Mouse (Mus musculus) intestine, embryonic 16.5 days (tissue): ENCODE results near the gene Ren1. TPM values are rescaled to one million over a fixed set of nuclear protein-coding genes. Genes with fewer than 3 reads are reported as not detected.

Source experiments
- ATAC-seq: fragments of 200-750 bp; cut with Nextera tagmentation; 2 replicates; pipeline ENCODE4 v1.8.0; 2017; ENCODE audit warnings: moderate TSS enrichment, moderate library complexity
- H3K27ac ChIP-seq: fragments of 300-500 bp; sonication (generic); 2 replicates; pipeline ENCODE4 v1.5.1; 2014; ENCODE audit warnings: mild to moderate bottlenecking, low read length
- H3K27me3 ChIP-seq: fragments of 300-500 bp; sonication (generic); replicated peaks from 2 replicates; pipeline ENCODE4 v1.6.1; 2014; ENCODE audit warnings: low read length, control low read depth, mixed read lengths; ENCODE audit not compliant: control insufficient read depth, insufficient read depth
- H3K36me3 ChIP-seq: fragments of 300-500 bp; sonication (generic); 2 replicates; pipeline ENCODE4 v1.6.1; 2014; ENCODE audit warnings: low read length, control low read depth; ENCODE audit not compliant: control insufficient read depth, insufficient read depth
- H3K4me1 ChIP-seq: fragments of 300-500 bp; sonication (generic); 2 replicates; pipeline ENCODE4 v1.6.1; 2014; ENCODE audit warnings: low read length, control low read depth, mixed read lengths; ENCODE audit not compliant: control insufficient read depth, insufficient read depth
- H3K4me2 ChIP-seq: fragments of 300-500 bp; sonication (generic); 2 replicates; pipeline ENCODE4 v1.6.1; 2014; ENCODE audit warnings: low read depth, low read length, control low read depth
- H3K4me3 ChIP-seq: fragments of 300-500 bp; sonication (generic); 2 replicates; pipeline ENCODE4 v1.5.1; 2014; ENCODE audit warnings: mild to moderate bottlenecking, low read length
- H3K9ac ChIP-seq: fragments of 300-500 bp; sonication (generic); 2 replicates; pipeline ENCODE4 v1.6.1; 2014; ENCODE audit warnings: low read depth, low read length
- H3K9me3 ChIP-seq: fragments of 300-500 bp; sonication (generic); 2 replicates; pipeline ENCODE4 v1.6.1; 2016; ENCODE audit warnings: low read length, control low read depth; ENCODE audit not compliant: control insufficient read depth
- WGBS: fragments of 180-500 bp; shearing (Covaris S2); extraction: QIAGEN DNeasy Blood & Tissue Kit; methylation state at CpG from one replicate; pipeline ENCODE4 v1.1.7; 2014; 5-methylcytosine and 5-hydroxymethylcytosine counted together
- polyA plus RNA-seq: library from polyadenylated mRNA; unstranded; fragments of >200 nt; fragmentation: Nextera tagmentation; extraction: Ambion mirVana; gene quantifications from 2 replicates; pipeline ENCODE4 v1.2.1, GENCODE M21; 2015

Ren1 gene
- polyA plus RNA-seq, 1 experiment from 2014 or later = 6.7 TPM

DNA sequence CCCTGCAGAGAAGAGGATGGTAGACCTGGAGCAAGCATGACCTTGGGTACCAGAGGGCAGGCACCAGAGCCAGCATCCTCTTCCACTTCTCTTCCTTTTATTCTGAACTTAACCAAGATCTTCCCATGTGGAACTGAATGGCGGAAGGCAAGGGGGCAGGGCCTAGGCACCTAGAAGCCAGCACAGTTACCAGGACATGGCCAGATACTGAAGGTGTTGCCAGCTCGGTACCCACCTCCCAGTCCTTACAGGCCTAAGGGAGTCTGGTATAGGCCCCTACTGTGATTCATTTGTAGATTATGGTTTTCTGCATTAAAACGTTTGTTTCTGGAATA, 29.6 kb downstream of the Ren1 start:
- ATAC-seq = no peak
- H3K4me2 ChIP-seq = no peak overlapping the region
- peaks cover under 1% of the 10 kb centered on the region; the same call in 1 of the 2 replicates for H3K36me3 ChIP-seq
- WGBS = 81% methylated on average over 3 of the region's 3 CpGs
- no peak overlapping the region for H3K4me3 ChIP-seq
- H3K9ac ChIP-seq = 0 out of 2 replicates have a peak overlapping the region, but pooled peaks have one; percentile 21
- H3K4me1 ChIP-seq = peaks cover 10% of the 10 kb centered on the region; the same call in 1 of the 2 replicates
- H3K27ac ChIP-seq = no peak overlapping the region
- H3K27me3 ChIP-seq = no peaks in the 10 kb centered on the region
- H3K9me3 ChIP-seq = no peaks in the 10 kb centered on the region

DNA sequence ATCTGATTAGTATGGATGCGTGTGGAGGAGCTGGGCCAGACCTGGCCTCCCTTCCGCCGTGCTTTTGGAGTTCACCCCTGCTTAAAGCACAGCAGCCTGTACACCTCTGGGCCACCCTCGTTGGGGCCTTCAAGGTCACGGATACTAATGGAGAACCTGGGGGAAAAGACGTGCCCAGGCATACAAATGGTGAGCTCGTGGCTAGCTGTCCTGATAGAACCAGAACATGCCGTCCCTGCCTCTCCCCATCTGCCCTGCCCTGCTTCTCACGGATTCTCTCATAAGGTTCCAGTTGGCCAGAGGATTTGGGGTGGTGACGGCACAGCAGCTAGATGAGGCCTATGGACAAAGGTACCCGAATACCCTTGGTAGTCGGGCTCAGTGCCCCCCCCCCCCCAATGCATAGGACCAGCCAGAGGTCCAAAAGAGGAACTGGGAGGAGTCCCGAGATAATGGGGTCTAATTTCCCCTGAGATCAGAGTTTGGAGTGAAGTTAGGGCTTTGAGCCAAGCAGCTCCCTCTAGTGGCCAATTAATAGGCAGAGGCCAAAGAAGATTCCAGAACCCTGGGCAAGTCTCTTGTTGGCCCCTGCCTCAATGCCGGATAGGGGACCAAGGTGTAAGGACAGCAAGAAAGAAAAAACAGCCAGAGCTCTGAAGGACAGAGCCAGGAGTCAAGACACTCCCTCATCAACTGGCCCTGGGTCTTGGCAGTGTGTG, 30.2 kb downstream of the Ren1 start:
- no peak overlapping the region for H3K4me3 ChIP-seq
- H3K27ac ChIP-seq = no peak overlapping the region
- ATAC-seq = no peak
- H3K27me3 ChIP-seq = no peaks in the 10 kb centered on the region
- no peaks in the 10 kb centered on the region for H3K9me3 ChIP-seq
- peaks cover 10% of the 10 kb centered on the region; the same call in 1 of the 2 replicates for H3K4me1 ChIP-seq
- no peak overlapping the region for H3K9ac ChIP-seq
- no peak overlapping the region for H3K4me2 ChIP-seq
- 69% methylated on average over 14 of the region's 14 CpGs for WGBS
- peaks cover 4% of the 10 kb centered on the region; the same call in 1 of the 2 replicates for H3K36me3 ChIP-seq

DNA sequence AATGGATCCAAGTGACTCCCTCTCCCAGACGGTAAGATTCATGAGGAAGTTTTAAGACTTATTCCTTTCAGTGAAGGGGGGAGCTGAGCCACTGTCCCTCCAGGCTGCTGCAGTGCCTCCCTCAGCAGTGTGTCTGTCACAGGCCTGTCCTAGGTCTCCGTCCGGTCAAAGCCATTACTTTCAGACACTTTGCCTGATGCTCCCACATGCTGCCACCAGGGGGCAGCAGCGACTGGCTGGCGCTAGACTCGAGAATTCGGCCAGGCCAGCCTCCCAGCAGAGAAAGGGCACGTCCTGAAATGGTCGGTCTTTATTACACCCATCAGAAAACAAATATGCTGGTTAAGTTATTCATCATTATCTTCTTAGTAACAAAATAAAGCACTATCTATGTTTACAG, 31.7 kb downstream of the Ren1 start:
- peak; percentile 19; the same call in 1 of the 2 replicates for ATAC-seq
- no peak overlapping the region for H3K4me3 ChIP-seq
- no peaks in the 10 kb centered on the region for H3K27me3 ChIP-seq
- no peaks in the 10 kb centered on the region for H3K4me1 ChIP-seq
- H3K4me2 ChIP-seq = no peak overlapping the region
- H3K27ac ChIP-seq = no peak overlapping the region
- 9% methylated on average over 9 of the region's 9 CpGs for WGBS
- H3K9ac ChIP-seq = no peak overlapping the region
- no peaks in the 10 kb centered on the region for H3K9me3 ChIP-seq
- H3K36me3 ChIP-seq = peaks cover 8% of the 10 kb centered on the region; the same call in 1 of the 2 replicates

DNA sequence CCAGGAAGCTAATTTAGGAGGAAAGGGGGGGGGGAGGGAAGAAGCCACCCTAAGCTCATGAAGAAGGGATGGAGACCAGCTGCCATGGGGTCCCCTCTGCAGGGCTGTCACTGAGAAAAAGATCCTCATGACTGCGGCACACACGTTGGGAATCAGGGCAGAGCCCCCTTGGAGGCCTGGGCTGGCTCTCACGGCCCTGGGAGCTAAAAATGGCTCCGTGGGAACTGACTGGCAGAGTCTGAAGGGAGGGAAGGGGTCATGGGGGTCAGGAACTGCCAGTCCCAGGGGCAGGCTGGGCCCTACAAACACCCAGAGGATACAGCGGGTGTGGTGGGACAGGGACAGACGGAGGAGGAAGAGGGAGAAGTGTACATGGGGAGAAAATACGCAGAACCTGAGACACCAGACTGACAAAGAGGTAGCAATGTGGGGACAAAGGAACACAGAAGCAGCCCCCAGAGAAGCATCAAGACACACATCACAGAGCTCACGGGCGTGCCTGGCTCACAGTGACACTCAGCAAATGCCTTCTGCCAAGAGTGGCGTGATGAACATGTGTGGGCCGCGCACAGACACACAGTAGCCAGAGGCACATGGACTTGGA, 32.3 kb downstream of the Ren1 start:
- Histone ChIP-seq H3K36me3 (peaks cover 8% of the 10 kb centered on the region; the same call in 1 of the 2 replicates), H3K27ac (no peak overlapping the region), H3K27me3 (no peaks in the 10 kb centered on the region), H3K4me1 (no peaks in the 10 kb centered on the region), H3K4me3 (no peak overlapping the region), H3K4me2 (no peak overlapping the region), H3K9ac (0 out of 2 replicates have a peak overlapping the region, but pooled peaks have one; percentile 21), H3K9me3 (no peaks in the 10 kb centered on the region)
- no peak for ATAC-seq
- 55% methylated on average over 12 of the region's 12 CpGs for WGBS

DNA sequence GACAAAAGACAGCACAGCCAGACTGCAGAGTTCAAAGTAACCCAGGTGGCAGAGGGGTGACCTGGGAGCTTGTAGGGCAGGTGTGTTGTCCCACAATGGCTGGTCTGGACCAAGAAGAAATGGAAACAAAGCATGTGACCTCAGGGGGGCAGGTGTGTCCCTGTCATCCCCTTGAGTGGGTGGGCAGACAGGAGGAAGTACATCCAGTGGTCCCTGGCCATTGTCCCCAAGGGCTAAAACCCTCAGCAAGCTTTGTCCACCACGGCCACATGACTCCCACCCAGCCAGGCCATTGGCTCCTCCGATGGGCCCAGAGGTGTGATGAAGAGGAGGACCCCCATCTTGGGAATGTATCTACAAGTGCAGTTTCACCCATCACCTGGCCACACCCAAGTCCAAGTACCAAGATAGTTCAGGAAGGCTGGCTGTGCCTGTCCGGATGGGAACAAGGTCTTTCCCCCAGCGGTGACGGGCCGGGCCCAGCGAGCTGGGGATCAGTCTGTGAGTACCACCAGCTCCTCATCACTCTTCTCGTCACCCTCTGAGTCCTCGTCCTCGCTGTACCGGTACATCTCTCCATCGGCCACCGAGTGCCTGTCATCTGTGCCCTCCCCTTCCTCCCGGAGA, 33.0 kb downstream of the Ren1 start:
- no peaks in the 10 kb centered on the region for H3K4me1 ChIP-seq
- H3K4me2 ChIP-seq = no peak overlapping the region
- peaks cover 8% of the 10 kb centered on the region; the same call in 1 of the 2 replicates for H3K36me3 ChIP-seq
- H3K9ac ChIP-seq = no peak overlapping the region
- H3K9me3 ChIP-seq = no peaks in the 10 kb centered on the region
- 87% methylated on average over 14 of the region's 14 CpGs for WGBS
- no peak for ATAC-seq
- H3K27me3 ChIP-seq = no peaks in the 10 kb centered on the region
- no peak overlapping the region for H3K27ac ChIP-seq
- no peak overlapping the region for H3K4me3 ChIP-seq

DNA sequence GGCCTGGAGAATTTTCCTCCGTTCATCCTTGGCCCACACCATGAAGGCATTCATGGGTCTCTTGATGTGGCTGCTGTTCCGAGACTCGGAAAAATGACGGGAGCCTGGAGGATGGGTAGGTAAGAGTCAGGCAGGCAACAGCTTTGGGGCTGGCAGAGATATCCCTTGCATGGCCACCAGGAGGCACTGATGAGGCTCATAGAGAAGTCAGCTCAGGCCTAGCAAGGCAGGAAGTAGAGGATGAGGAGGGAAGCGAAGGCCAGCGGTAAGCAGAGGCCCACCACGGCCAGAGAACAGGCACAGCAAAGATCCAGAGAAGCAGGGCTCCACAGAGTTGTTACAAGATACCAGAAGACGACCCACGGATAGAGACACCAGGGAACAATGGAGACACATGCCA, 35.2 kb downstream of the Ren1 start:
- ATAC-seq = 0 out of 2 replicates have a peak, but pooled peaks have one; percentile 7
- Histone ChIP-seq H3K4me3 (no peak overlapping the region), H3K4me1 (no peaks in the 10 kb centered on the region), H3K4me2 (no peak overlapping the region), H3K36me3 (peaks cover 11% of the 10 kb centered on the region), H3K27ac (no peak overlapping the region), H3K27me3 (no peaks in the 10 kb centered on the region), H3K9me3 (no peaks in the 10 kb centered on the region), H3K9ac (peak overlapping the region; percentile 47)
- WGBS = 36% methylated on average over 9 of the region's 9 CpGs

DNA sequence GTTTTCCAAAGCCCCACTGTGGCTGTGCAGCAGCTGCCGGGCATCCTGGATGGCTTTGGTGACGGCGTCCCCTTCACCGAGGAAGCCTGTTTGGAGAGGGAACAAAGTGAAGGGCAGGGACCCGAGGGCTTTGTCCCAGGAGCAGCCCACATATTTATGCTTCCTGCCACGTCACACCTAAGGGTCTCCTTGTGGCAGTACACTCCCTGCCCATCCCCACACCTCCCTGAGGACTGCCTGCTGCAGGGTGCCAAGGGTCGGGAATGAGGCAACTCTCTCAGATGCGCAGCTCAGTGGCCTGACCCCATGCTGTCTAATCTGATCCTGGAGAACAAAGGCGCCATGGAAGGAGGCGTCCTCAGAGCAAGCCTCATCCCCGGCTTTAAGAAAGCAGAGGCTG, 35.9 kb downstream of the Ren1 start:
- Histone ChIP-seq H3K4me1 (no peaks in the 10 kb centered on the region), H3K36me3 (peaks cover 12% of the 10 kb centered on the region)
- WGBS = 70% methylated on average over 11 of the region's 11 CpGs

DNA sequence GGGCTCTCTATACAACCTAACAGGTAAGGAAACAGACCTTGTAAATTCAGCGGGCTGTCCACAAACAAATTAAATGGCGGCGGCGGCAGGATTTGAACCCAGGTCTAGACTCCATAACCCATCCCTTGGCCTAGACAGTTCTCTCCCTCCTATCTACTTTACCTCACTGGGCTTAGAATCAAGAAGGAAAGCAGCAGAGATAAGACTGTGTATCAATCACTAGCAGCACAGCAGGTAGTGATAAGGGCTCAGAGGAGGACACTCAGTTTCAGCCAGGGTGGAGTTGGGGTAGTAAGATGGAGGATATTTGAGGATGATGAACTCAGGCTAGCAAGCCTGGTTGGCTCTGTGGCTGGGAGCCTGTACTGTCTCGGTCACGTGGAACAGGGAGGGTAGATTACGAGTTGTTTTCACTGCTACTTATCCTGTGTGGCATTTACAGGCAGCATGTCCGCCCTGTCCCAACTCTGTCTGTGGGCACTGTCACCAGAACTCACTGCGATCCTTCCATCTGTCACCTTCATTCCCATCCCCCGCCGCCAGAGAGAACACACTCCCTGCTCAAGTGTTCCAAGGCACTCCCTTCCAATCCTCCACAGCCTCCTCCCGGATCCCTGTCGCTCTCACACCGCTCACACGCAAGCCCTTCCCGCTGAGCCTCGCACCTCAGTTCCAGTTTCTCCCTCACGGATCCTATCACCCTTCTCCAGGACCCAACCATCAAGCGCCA, 37.4 kb downstream of the Ren1 start:
- Histone ChIP-seq H3K27me3 (no peaks in the 10 kb centered on the region), H3K9me3 (no peaks in the 10 kb centered on the region), H3K4me2 (no peak overlapping the region), H3K4me1 (no peaks in the 10 kb centered on the region), H3K36me3 (peaks cover 23% of the 10 kb centered on the region), H3K9ac (no peak overlapping the region), H3K27ac (no peak overlapping the region), H3K4me3 (no peak overlapping the region)
- ATAC-seq = no peak
- 73% methylated on average over 19 of the region's 19 CpGs for WGBS

More for the DNA sequence above, 35.9 kb downstream of the Ren1 start:
- Histone ChIP-seq H3K4me2 (no peak overlapping the region), H3K27ac (no peak overlapping the region), H3K9me3 (no peaks in the 10 kb centered on the region), H3K9ac (peak overlapping the region; percentile 47; the same call in 1 of the 2 replicates), H3K4me3 (no peak overlapping the region), H3K27me3 (no peaks in the 10 kb centered on the region)
- ATAC-seq = no peak

DNA sequence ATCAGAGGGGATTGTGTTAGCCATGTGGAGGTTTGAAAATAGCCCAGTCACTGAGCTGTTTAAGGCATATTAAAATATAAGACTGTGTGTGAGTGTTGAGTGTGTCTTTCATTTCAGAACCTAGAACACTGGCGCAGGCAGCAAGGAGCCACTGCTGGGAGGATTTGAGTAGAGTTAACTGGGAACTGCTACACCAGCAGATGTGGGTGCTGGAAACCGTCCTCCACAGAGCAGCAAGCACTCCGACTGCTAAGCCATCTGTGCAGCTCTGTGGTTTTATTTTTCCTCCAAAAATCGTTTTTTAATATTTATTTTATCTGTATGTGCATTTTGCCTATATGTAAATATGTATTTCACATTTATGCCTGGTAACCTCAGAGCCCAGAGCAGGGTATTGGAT, 44.4 kb downstream of the Ren1 start:
- Histone ChIP-seq H3K4me2 (no peak overlapping the region), H3K4me1 (peaks cover 13% of the 10 kb centered on the region; the same call in 1 of the 2 replicates), H3K36me3 (peaks cover 16% of the 10 kb centered on the region), H3K27ac (no peak overlapping the region), H3K9me3 (no peaks in the 10 kb centered on the region), H3K27me3 (no peaks in the 10 kb centered on the region), H3K9ac (no peak overlapping the region), H3K4me3 (no peak overlapping the region)
- 68% methylated on average over 4 of the region's 4 CpGs for WGBS
- no peak for ATAC-seq
